Mouse (Mus musculus) bone marrow macrophage, adult 2 months (primary cell): Measurements from ENCODE around the gene Diras1.

Source experiments
- CTCF ChIP-seq: IDR thresholded peaks from 2 replicates; pipeline ENCODE4 v1.5.1; 2012; ENCODE audit warnings: low read depth, mild to moderate bottlenecking, low read length, moderate library complexity
- POLR2A ChIP-seq: IDR thresholded peaks from 2 replicates; pipeline ENCODE4 v1.6.1; 2012; ENCODE audit warnings: mild to moderate bottlenecking, low read depth, low read length, borderline replicate concordance

- no peak for TF ChIP-seq CTCF
- TF ChIP-seq POLR2A, result no peak
These were observed 3.8 kb downstream of the Diras1 start for GRCm38 (mm10) chr10:81021547-81022110.
